Mouse (Mus musculus): Measurements from ENCODE around the gene Jmjd8. TPM values are rescaled to one million over a fixed set of nuclear protein-coding genes. Genes with fewer than 3 reads are reported as not detected.

The Jmjd8 gene
- polyA plus RNA-seq, 1 experiment from 2014 or later = 50.2 TPM

DNA sequence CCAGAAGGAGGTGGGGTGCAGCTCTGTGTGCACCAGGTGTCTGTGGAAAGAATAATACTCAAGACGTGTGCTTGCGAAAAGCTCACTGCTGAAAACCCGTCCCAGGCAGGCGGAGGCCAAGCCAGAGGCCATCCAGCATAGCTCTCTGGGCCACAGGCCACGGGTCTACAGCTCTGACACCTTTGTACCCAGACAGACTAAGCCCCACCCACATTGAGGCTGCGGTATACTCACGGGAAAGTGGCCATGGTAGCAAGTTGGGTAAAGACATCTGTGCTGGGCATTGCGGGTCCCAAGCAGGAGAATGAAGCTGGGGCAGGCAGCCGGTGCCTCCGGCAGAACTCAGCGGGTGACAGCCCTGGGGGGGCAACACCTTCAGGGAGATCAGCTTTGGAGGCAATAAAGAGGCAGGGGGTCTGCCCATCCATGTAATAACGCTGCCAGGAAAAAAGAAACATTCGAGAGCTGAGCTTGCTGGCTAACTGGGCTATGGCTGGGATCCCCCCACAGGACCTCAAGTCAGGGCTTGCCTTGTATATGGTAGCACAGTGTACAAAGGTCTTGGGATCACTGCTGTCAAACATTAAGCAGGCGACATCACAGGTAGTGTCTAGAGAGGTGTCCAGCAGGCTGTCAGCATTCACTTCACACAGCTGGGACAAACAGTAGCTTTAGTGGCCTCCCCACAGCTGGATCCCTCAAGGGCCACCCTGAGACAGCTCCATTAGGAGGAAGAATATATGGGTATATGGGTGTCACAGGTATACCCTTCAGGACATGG, 11.0 kb downstream of the Jmjd8 start:
- DNase-seq (no peak), ATAC-seq (ENCODE audit: low FRiP score, low TSS enrichment) (no peak)
- no peak overlapping the region for H3K9ac ChIP-seq (replicated peaks; ENCODE audit: low read length)
- no peaks in the 10 kb centered on the region for H3K27me3 ChIP-seq (ENCODE audit: control insufficient read depth, insufficient read depth, low read length)
- H3K9me3 ChIP-seq (ENCODE audit: control insufficient read depth, low read length) = no peaks in the 10 kb centered on the region
- H3K27ac ChIP-seq (replicated peaks; ENCODE audit: low read depth, low read length) = no peak overlapping the region
- H3K4me3 ChIP-seq (replicated peaks; ENCODE audit: low read depth, low read length) = no peak overlapping the region
- H3K4me2 ChIP-seq (ENCODE audit: low read length) = no peak overlapping the region
- H3K36me3 ChIP-seq (ENCODE audit: control insufficient read depth, insufficient read depth, low read length) = peaks cover 51% of the 10 kb centered on the region
- 85% methylated on average over 14 of the region's 14 CpGs for WGBS
- peaks cover 45% of the 10 kb centered on the region for H3K4me1 ChIP-seq (ENCODE audit: control insufficient read depth, insufficient read depth, low read length)

- H3K27me3 ChIP-seq (ENCODE audit: control insufficient read depth, insufficient read depth, low read length) = no peaks in the 10 kb centered on the region
- no peak overlapping the region for H3K4me2 ChIP-seq (ENCODE audit: low read length)
- no peak overlapping the region for H3K27ac ChIP-seq (replicated peaks; ENCODE audit: low read depth, low read length)
- 97% methylated on average over 6 of the region's 6 CpGs for WGBS
- peaks cover 47% of the 10 kb centered on the region for H3K36me3 ChIP-seq (ENCODE audit: control insufficient read depth, insufficient read depth, low read length)
- DNase-seq (no peak), ATAC-seq (ENCODE audit: low FRiP score, low TSS enrichment) (no peak)
- no peak overlapping the region for H3K9ac ChIP-seq (replicated peaks; ENCODE audit: low read length)
- H3K4me1 ChIP-seq (ENCODE audit: control insufficient read depth, insufficient read depth, low read length) = peaks cover 40% of the 10 kb centered on the region
- no peak overlapping the region for H3K4me3 ChIP-seq (replicated peaks; ENCODE audit: low read depth, low read length)
- no peaks in the 10 kb centered on the region for H3K9me3 ChIP-seq (ENCODE audit: control insufficient read depth, low read length)
Observed at GRCm38 (mm10) chr17:25840519-25840918, 11.9 kb downstream of the Jmjd8 start.

DNA sequence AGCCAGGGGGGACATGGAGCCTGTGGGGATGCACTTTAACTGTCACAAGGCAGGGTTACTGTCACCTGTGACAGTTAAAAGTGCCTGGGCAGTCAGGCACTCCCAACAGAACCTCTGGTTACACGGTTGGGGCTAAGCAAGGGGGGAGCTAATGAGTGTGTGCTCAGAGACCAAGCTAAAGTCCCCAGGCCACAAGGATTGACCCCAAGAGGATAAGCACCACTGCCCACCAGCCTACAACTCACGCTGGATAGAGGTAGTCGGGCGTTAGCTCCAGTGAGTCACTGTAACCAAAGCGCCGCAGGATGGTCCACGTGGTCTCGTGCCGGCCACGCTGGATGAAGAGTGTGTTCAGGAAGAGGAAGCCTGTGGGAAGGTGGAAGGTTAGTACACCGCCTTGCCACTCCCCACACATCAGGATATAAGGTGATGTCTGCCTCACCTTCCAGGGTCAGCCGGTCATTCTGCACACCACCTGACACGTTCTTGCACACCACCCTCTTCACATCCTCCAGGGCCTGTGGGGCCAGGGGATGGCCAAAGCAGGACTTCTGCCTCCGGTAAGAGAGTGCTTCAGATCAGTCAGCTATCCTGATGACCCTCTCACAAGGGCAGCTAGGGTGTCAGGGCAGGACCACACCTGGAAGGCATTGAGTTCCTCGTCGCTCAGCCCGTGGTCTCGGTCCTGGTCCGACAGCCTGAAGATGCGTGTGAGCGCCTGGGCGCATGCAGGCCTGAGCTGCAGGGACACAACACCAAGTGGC, 12.6 kb downstream of the Jmjd8 start, which contains the start of gene Gm20683:
Gm20683 (minus strand) TSS at position 647 of the 764 bp plus-strand sequence.
- no peaks in the 10 kb centered on the region for H3K9me3 ChIP-seq (ENCODE audit: control insufficient read depth, low read length)
- H3K36me3 ChIP-seq (ENCODE audit: control insufficient read depth, insufficient read depth, low read length) = peaks cover 50% of the 10 kb centered on the region
- peaks cover 32% of the 10 kb centered on the region for H3K4me1 ChIP-seq (ENCODE audit: control insufficient read depth, insufficient read depth, low read length)
- H3K27ac ChIP-seq (replicated peaks; ENCODE audit: low read depth, low read length) = no peak within 1 kb of the TSS
- H3K4me2 ChIP-seq (ENCODE audit: low read length) = no peak within 1 kb of the TSS
- no peak within 1 kb of the TSS for H3K9ac ChIP-seq (replicated peaks; ENCODE audit: low read length)
- H3K4me3 ChIP-seq (replicated peaks; ENCODE audit: low read depth, low read length) = no peak within 1 kb of the TSS
- ATAC-seq (ENCODE audit: low FRiP score, low TSS enrichment) (no peak), DNase-seq (no peak)
- H3K27me3 ChIP-seq (ENCODE audit: control insufficient read depth, insufficient read depth, low read length) = no peaks in the 10 kb centered on the region
- 95% methylated on average over 22 of the region's 22 CpGs for WGBS

- Histone ChIP-seq H3K27ac (replicated peaks; ENCODE audit: low read depth, low read length) (no peak overlapping the region), H3K4me2 (ENCODE audit: low read length) (no peak overlapping the region), H3K4me1 (ENCODE audit: control insufficient read depth, insufficient read depth, low read length) (peaks cover 20% of the 10 kb centered on the region), H3K9me3 (ENCODE audit: control insufficient read depth, low read length) (no peaks in the 10 kb centered on the region), H3K4me3 (replicated peaks; ENCODE audit: low read depth, low read length) (no peak overlapping the region), H3K9ac (replicated peaks; ENCODE audit: low read length) (no peak overlapping the region), H3K36me3 (ENCODE audit: control insufficient read depth, insufficient read depth, low read length) (peaks cover 55% of the 10 kb centered on the region), H3K27me3 (ENCODE audit: control insufficient read depth, insufficient read depth, low read length) (no peaks in the 10 kb centered on the region)
- DNase-seq = no peak
- whole genome bisulfite sequencing = 87% methylated on average over 3 of the region's 3 CpGs
- no peak for ATAC-seq (ENCODE audit: low FRiP score, low TSS enrichment)
Observed at GRCm38 (mm10) chr17:25842509-25842908, 13.8 kb downstream of the Jmjd8 start.

DNA sequence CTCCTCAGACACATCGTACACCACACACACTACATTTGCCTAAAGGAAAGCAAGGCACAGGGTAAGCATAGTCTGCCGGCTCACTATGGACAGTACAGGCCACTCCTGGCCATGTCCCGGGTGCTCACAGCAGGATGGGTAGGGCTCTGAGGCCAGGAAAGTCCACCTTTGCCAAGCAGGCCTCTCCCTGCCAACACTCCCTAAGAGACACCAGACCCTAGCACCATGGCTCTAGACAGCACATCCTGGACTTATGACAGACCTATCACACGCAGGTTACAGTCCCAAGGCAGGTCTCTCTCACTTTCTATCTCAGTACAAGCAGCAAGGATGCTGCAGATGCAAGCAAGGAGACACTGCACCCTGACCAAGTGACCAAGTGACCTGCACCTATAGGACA, 14.5 kb downstream of the Jmjd8 start:
- DNase-seq (no peak), ATAC-seq (ENCODE audit: low FRiP score, low TSS enrichment) (no peak)
- peaks cover 57% of the 10 kb centered on the region for H3K36me3 ChIP-seq (ENCODE audit: control insufficient read depth, insufficient read depth, low read length)
- WGBS = 93% methylated on average over 4 of the region's 4 CpGs
- peaks cover 13% of the 10 kb centered on the region for H3K4me1 ChIP-seq (ENCODE audit: control insufficient read depth, insufficient read depth, low read length)
- H3K9ac ChIP-seq (replicated peaks; ENCODE audit: low read length) = peak overlapping the region; percentile 71; the same call in 1 of the 2 replicates
- no peaks in the 10 kb centered on the region for H3K27me3 ChIP-seq (ENCODE audit: control insufficient read depth, insufficient read depth, low read length)
- H3K27ac ChIP-seq (replicated peaks; ENCODE audit: low read depth, low read length) = no peak overlapping the region
- H3K9me3 ChIP-seq (ENCODE audit: control insufficient read depth, low read length) = no peaks in the 10 kb centered on the region
- H3K4me3 ChIP-seq (replicated peaks; ENCODE audit: low read depth, low read length) = peak overlapping the region; percentile 78
- peak overlapping the region; percentile 70 for H3K4me2 ChIP-seq (ENCODE audit: low read length)

- peaks cover 55% of the 10 kb centered on the region for H3K36me3 ChIP-seq (ENCODE audit: control insufficient read depth, insufficient read depth, low read length)
- peaks cover 12% of the 10 kb centered on the region for H3K4me1 ChIP-seq (ENCODE audit: control insufficient read depth, insufficient read depth, low read length)
- peak overlapping the region; percentile 71 for H3K9ac ChIP-seq (replicated peaks; ENCODE audit: low read length)
- WGBS = 3% methylated on average over 35 of the region's 38 CpGs
- H3K27ac ChIP-seq (replicated peaks; ENCODE audit: low read depth, low read length) = peak overlapping the region; percentile 62
- H3K9me3 ChIP-seq (ENCODE audit: control insufficient read depth, low read length) = no peaks in the 10 kb centered on the region
- H3K4me3 ChIP-seq (replicated peaks; ENCODE audit: low read depth, low read length) = peak overlapping the region; percentile 78
- no peak; the same call in 1 of the 2 replicates for ATAC-seq (ENCODE audit: low FRiP score, low TSS enrichment)
- H3K4me2 ChIP-seq (ENCODE audit: low read length) = peak overlapping the region; percentile 70
- peak; percentile 43 for DNase-seq
- no peaks in the 10 kb centered on the region for H3K27me3 ChIP-seq (ENCODE audit: control insufficient read depth, insufficient read depth, low read length)
Observed at GRCm38 (mm10) chr17:25843636-25844395, 15.1 kb downstream of the Jmjd8 start.

DNA sequence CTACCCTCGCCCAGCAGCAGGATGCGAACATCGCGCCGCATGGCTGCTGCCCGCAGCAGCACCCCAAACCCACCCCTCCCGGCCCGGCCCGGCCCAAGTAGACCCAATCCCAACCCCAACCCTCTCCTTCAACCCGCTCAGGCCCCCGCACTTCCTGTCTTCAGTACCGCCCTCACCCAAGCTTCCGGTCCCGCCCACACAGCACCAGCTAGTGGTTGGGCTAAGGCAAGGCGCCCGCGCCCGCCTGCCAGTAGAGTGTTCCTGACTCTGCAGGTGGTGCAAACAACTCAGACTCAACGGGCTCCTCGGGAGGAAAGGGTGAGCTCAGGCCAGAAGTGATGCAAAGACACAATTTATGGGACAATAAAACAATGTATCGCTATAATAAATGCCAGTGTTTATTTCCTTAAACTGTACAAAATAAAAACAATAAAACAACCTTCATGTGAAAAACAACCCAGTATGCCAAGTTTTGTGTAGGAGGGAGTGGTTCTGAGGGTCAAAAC, 15.8 kb downstream of the Jmjd8 start, which contains the start of gene Rhot2:
Rhot2 (minus strand) TSS at position 456 of the 506 bp plus-strand sequence.
- Histone ChIP-seq H3K4me2 (ENCODE audit: low read length) (peak within 1 kb of the TSS; percentile 70), H3K9ac (replicated peaks; ENCODE audit: low read length) (peak within 1 kb of the TSS; percentile 71), H3K4me1 (ENCODE audit: control insufficient read depth, insufficient read depth, low read length) (peaks cover 12% of the 10 kb centered on the region), H3K27ac (replicated peaks; ENCODE audit: low read depth, low read length) (peak within 1 kb of the TSS; percentile 62), H3K27me3 (ENCODE audit: control insufficient read depth, insufficient read depth, low read length) (no peaks in the 10 kb centered on the region), H3K9me3 (ENCODE audit: control insufficient read depth, low read length) (no peaks in the 10 kb centered on the region), H3K4me3 (replicated peaks; ENCODE audit: low read depth, low read length) (peak within 1 kb of the TSS; percentile 78), H3K36me3 (ENCODE audit: control insufficient read depth, insufficient read depth, low read length) (peaks cover 53% of the 10 kb centered on the region)
- DNase-seq (peak; percentile 96), ATAC-seq (ENCODE audit: low FRiP score, low TSS enrichment) (peak; percentile 89)
- WGBS = 2% methylated on average over 20 of the region's 21 CpGs

DNA sequence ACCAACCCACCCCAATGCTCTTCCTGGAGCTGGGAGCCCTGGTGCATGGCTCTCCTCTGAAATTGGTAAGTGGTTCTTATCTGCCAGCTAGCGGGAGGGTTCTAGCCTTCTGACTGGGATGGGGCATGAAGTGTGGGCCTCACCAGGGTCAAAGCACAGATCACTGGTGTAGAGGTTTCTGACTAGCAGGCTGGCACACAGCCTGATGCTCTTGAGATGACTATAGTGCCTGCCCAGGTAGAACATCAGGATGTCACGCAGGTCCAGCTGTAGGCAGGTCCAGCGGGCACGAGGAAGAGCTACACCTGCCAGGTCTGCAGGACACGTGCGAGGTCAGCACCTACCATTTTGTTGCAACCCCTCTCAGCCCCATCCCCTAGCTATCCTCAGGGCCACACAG, 31.6 kb downstream of the Jmjd8 start:
- H3K9ac ChIP-seq (replicated peaks; ENCODE audit: low read length) = no peak overlapping the region
- 0 out of 2 replicates have a peak, but pooled peaks cover under 1% of the 10 kb centered on the region for H3K36me3 ChIP-seq (ENCODE audit: control insufficient read depth, insufficient read depth, low read length)

More for the DNA sequence above, 31.6 kb downstream of the Jmjd8 start:
- no peaks in the 10 kb centered on the region for H3K27me3 ChIP-seq (ENCODE audit: control insufficient read depth, insufficient read depth, low read length)
- peak overlapping the region; percentile 86 for H3K4me2 ChIP-seq (ENCODE audit: low read length)
- no peaks in the 10 kb centered on the region for H3K9me3 ChIP-seq (ENCODE audit: control insufficient read depth, low read length)
- DNase-seq (no peak), ATAC-seq (ENCODE audit: low FRiP score, low TSS enrichment) (no peak)
- peaks cover 13% of the 10 kb centered on the region for H3K4me1 ChIP-seq (ENCODE audit: control insufficient read depth, insufficient read depth, low read length)
- H3K4me3 ChIP-seq (replicated peaks; ENCODE audit: low read depth, low read length) = peak overlapping the region; percentile 63; the same call in 1 of the 2 replicates
- no peak overlapping the region for H3K27ac ChIP-seq (replicated peaks; ENCODE audit: low read depth, low read length)
- WGBS = 91% methylated on average over 6 of the region's 6 CpGs

Data from midbrain, embryonic 14.5 days (tissue).